Mouse (Mus musculus) common myeloid progenitor, adult 5-6 weeks (primary cell): Measurements from ENCODE around the gene Zswim4. TPM values are rescaled to one million over a fixed set of nuclear protein-coding genes. Genes with fewer than 3 reads are reported as not detected.

ENCODE experiments used
- ATAC-seq: replicated peaks from 2 replicates; pipeline ENCODE4 v1.8.0; 2016; ENCODE audit warnings: low read depth, mild to moderate bottlenecking, moderate TSS enrichment, inconsistent platforms; ENCODE audit not compliant: poor library complexity, severe bottlenecking
- total RNA-seq: library from RNA; stranded (forward); fragments of 200-1000, 187-1606 nt; gene quantifications from 2 replicates; pipeline ENCODE4 v1.2.3, GENCODE M21; 2017

The Zswim4 gene
- total RNA-seq, 1 experiment from 2014 or later, result 6.9 TPM

DNA sequence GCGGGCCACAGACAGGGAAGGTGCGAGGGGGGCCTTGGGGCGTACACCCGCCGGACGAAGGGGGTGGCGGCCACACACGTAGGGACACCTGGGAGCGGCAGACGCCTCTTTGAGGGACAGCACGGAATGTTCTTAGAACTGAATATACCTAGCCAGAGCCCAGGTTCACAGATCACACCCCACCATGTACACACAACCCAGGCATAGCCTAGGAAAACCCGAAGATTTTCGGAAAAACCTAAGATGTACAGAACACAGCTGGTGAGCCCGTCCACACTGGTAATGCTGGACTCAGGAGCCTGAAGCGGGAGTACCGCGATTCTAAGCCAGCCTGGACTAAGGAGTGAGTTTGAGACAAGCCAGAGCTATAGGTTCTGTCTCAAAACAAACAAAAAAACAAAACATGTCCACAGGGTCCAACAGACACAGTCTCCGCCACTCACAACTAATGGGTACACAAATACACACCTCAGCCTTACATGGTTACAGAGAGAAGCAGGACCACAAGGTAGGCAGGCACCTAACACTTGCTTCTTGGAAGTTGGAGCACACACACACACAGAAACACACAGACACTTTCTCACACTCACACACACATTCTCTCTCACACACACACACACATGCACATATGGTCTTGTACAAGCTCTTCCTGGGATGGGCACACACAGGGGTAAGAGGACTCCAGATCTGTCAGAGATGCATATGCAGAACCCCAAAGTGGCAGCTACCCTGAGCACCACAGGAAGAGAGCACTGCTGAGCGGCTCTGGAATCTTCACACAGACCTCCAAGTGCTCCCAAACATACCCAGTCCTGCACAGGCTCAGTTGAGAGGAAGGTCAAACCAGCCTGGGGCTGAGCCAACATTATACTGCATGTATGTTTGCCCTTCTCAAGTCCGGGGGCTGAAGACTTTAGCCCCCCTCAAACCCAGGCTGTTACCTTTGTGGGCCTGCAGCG, 52.5 kb downstream of the Zswim4 start:
- ATAC-seq, result no peak

DNA sequence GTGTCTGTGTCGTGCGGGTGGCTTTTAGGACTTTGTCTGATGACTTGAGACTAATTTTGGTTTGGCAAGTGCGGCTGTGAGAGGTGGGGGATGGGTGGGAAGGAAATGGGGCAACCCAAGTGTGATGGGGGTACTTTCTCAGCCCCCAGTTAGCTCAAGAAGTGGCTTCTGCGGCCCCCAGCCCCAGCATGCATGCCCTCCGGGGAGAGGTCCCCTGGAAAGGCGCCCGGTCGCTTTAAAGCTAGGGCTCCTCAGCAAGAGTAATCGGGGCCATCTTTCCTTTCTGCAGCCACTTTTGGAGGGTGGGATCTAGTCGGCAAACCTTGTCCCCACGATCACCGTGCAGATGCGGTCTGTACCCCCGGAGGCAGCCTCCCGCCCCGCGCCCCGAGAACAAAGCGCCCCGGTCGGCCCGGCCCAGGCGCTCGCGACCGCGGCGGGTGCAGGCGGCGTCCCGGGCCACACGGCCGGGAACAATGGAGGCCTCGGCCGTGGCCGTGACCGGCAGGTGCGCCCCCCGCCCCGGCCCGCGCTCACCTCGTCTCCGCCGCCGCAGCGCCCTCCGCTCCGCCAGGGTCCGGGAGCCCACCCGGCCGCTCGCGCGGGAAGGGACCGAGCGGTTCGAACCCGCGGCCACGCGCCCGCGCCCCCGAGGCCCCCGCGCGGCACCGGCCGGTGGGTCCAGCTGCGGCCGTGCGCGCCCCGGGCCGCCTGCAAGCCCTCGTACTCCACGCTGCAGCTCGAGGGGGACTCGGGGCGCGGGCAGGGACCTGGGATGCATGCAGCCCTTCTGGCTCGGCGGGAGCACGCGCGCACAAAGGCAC, 53.4 kb downstream of the Zswim4 start:
- ATAC-seq, result no peak

DNA sequence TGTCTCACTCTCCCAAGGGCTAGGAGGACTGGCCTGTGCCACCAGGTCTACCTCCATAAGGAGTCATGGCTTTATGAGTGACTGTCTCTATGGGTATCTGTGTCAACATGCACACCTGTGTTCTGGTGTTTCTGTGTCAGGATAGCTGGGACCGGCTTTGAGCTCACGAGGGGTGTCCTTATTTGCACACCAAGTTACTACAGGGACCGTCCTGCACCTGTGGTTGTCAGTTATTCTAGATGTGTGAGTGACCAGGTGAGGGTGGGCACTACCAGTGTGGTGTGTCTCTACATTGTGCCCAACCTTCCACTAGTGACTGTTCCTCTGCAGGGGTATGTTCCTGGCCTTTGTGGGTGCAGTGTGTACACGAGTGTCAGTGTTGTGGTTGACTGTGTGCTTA, 54.0 kb downstream of the Zswim4 start:
- ATAC-seq, result no peak

- ATAC-seq, result peak; percentile 50
Measured at GRCm38 (mm10) chr8:84180530-84181190, 56.2 kb downstream of the Zswim4 start.

DNA sequence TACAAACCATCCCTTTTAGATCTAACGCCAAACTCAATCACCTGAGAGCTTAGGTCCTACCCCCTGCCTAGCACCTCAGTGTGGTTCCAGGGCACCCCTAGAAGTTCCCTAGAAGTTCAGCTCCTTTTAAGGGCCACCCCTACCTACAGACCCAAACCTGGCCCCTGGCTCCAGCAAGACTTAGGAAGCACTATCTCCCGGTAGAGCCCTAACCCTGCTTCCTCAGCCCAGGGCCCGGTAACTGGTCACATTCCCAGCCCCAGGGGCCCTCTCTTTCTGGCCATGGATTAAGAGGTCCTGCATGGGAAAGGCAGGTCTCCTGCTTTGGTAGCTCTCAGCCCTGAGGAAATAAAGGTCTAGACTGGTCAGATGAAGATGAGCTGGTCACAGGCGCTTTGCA, 56.9 kb downstream of the Zswim4 start:
- ATAC-seq, result no peak

DNA sequence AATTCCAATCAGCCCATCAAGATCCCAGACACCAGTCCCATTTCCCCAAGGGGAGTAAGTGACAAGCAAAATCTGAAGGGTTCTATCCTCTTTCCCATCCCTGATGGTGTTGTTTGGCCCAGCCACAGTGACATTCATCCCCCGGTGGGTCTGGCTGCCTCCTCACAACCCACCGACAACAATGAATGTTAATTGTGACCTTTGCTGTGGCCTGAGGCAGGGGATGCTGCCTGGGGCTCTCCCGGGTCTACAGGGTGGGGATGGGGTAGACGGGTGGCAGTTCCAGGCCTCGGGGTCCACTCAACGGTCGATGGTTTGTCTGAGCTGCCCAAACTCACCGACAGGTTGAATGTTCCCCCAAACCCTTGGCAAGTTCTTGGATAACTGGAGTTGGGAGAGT, 58.3 kb downstream of the Zswim4 start:
- no peak for ATAC-seq

DNA sequence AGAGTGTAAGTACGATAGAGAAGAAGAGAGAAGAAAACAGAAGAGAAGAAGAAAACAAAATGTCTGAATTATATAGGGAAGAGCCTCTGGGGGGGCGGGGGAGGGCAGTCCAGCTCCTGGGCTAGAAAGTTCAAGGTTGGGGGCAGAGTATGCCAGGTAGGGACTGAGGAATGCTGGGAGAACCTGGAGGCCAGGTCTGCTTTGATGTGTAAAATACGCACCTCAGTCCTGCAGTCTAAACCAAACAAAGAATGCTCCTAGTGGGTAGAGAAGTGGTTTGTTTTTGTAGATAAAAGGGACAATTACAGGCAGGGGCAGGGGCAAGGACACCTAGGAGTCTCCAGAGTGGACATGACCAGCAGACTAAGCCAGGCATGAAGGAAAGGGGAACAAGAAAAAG, 59.5 kb downstream of the Zswim4 start:
- no peak for ATAC-seq

GRCm38 (mm10) chr8:84176560-84176959, 60.3 kb downstream of the Zswim4 start:
- ATAC-seq, result peak; percentile 55; the same call in 1 of the 2 replicates

DNA sequence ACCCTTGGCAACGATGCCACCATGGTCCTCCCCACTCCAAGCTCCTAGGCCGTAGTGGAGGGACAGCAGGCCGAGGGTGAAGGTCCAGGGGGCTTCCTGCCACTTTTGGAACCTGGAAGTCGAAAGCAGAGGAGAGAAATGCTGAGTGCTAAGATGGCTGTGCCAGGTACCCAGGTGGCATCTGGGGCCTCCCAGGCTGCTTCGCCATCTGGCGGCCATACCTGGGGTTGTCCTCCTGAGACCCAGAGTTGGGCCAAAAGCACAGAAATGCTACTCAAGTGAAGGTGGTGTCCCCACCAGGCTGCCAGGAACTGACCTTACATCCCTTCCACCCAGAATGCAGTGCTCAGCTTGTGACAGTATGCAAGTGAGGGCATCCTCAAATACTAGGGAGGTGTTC, 63.0 kb downstream of the Zswim4 start:
- ATAC-seq, result 0 out of 2 replicates have a peak, but pooled peaks have one; percentile 22

DNA sequence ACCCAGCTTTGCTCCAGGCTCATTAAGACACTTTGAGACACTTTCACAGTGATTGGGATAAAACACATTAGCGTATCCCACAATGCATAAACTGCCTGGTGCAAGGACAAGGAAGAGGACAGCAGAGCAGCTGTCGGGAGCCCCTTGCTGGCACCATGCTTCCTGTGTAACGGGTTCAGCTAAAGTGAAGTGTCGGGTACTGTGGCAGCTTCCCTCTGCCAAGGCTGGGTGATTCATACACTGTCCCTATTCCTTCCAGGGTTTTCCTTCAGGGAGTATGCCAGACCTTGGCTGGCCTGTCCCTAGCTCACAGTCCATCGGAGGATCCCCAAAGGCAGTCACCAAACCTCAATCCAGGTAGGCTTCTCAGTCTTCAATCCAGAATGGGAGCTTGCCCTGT, 66.8 kb downstream of the Zswim4 start:
- no peak for ATAC-seq

DNA sequence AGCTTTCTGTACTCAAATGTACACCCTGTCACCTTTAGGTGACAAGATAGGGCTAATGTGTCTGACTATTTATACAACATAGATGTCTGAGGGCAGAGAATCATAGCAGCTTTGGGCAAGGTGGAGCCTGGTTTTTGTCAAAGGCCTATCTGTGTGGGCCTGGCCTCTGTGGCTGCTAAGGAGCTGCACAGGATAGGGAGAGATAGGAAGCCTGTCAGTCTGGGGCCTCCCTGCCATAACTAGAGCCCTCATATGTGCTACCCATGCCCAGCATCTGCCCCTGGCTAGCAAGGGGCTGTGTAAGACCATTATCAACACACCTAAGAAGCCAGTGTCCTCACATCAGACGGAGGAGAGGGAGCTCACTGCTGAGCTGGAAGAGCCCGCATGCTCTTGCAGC, 69.2 kb downstream of the Zswim4 start:
- ATAC-seq, result peak; percentile 25; the same call in 1 of the 2 replicates

Other genes starting within 250 kb of the Zswim4 start
- gene Samd1, start 239.4 kb downstream of the Zswim4 start, total RNA-seq, result 42.2 and 48.2 TPM in 2 replicates
- 1.4 TPM in 1 of 2 replicates, not detected in the other for gene 1700067K01Rik, start 235.6 kb downstream of the Zswim4 start, total RNA-seq
- gene 2210011C24Rik, start 224.9 kb downstream of the Zswim4 start, total RNA-seq, result not detected in 2 replicates
- gene Palm3, start 215.6 kb downstream of the Zswim4 start, total RNA-seq, result not detected in 2 replicates
- 5.5 and 7.5 TPM in 2 replicates for gene Il27ra, start 194.5 kb downstream of the Zswim4 start, total RNA-seq
- gene Rln3, start 192.1 kb downstream of the Zswim4 start, total RNA-seq, result not detected in 2 replicates
- gene Gm10643, start 171.9 kb downstream of the Zswim4 start, total RNA-seq, result 2.9 and 4.8 TPM in 2 replicates
- 3.1 and 5.3 TPM in 2 replicates for gene Rfx1, start 170.2 kb downstream of the Zswim4 start, total RNA-seq
- gene Dcaf15, start 132.3 kb downstream of the Zswim4 start, total RNA-seq, result 10.2 and 18.9 TPM in 2 replicates
- gene Podnl1, start 111.1 kb downstream of the Zswim4 start, total RNA-seq, result not detected in 2 replicates
- gene Cc2d1a, start 89.1 kb downstream of the Zswim4 start, total RNA-seq, result 3.9 and 6.2 TPM in 2 replicates
- gene 4930432K21Rik, start 89.0 kb downstream of the Zswim4 start, total RNA-seq, result 1.3 and 1.7 TPM in 2 replicates
- gene Nanos3, start 51.8 kb downstream of the Zswim4 start, total RNA-seq, result not detected in 2 replicates
- 55.9 and 70.9 TPM in 2 replicates for gene D8Ertd738e, start 12.7 kb upstream of the Zswim4 start, total RNA-seq
- gene Mri1, start 20.3 kb upstream of the Zswim4 start, total RNA-seq, result 11.9 and 18.7 TPM in 2 replicates
- gene Ccdc130, start 33.3 kb upstream of the Zswim4 start, total RNA-seq, result 9.1 and 9.8 TPM in 2 replicates
- gene Cacna1a, start 151.4 kb upstream of the Zswim4 start, total RNA-seq, result 0.18 TPM in 1 of 2 replicates, not detected in the other